Mouse (Mus musculus): ENCODE measurements at regions not wholly inside any gene's neighbourhood (a gene's known extent, or its start where the extent isn't known, plus 50 kb on each side); places are given as distances from the start of the nearest gene placed in this dataset.
A peak's percentile ranks its signal among the peaks of the same experiment; 100 is the strongest.

- DNase-seq, result no peak
Measured at GRCm38 (mm10) chr6:66012675-66013074, 60.3 kb downstream of the 4930544G11Rik start.

GRCm38 (mm10) chr6:66023531-66023930, 71.1 kb downstream of the 4930544G11Rik start:
- no peak for DNase-seq

DNA sequence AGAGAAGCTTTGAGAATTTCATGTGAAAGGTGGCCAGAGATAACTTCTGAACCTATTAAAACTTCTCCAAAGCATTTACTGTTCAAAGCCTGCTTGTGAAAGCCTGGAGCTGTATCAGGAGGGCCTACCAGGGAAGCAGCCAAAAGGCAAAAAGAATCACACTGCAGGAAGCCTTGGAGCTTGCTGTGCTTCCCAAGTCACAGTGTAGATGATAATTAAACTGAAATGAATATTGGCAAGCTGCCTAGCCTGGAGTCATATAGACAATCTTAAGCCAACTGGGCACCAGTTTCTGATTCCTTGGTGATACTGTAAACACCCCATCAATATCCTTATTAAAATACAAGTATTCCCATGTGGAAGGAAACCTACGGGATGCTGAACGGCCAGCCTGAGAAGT, 84.4 kb downstream of the 4930544G11Rik start:
- DNase-seq, result no peak

- no peak for DNase-seq
Measured at GRCm38 (mm10) chr6:66051852-66052251, 99.4 kb downstream of the 4930544G11Rik start.

GRCm38 (mm10) chr6:66052386-66052785, 100.0 kb downstream of the 4930544G11Rik start:
- DNase-seq, result no peak

DNA sequence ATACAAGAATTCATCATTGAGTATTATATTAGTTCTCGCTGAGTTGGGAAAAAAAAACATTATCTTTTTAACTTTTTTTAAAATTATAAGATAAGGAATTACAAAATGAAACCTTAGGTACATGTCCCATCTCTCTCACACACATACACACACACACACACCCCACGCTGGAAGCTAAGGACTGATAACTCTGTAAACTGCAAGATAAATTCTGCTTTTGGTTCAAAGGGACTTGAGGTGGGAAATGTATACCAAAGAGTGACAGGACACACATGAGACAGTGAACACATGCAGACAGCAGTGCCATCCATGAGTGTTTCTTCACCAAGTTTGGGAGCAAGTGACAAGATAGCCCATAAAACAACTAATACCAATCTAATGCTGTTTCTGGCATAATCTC, 100.8 kb downstream of the 4930544G11Rik start:
- DNase-seq, result no peak

DNA sequence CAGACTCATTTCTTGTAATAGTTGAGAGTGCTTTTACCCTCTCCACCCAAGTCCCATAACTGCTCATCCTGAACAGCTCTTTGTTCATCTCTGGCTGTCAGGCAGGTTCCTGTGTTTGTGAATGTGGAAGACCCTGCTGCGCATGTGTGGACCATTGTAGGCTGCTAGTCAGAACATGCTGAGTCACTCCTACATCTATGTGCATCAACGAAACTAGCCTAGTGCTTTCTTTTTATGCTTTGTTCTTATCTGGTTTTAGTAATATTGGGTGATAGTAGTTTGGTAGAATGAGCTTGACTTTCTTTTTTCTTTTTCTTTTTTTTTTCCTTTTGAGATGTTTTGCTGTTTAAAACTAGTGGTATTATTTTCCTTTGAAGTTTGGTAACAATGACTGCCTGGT, 116.5 kb downstream of the 4930544G11Rik start:
- no peak for DNase-seq

- no peak for DNase-seq
Measured at GRCm38 (mm10) chr6:66077445-66077844, 125.0 kb downstream of the 4930544G11Rik start.

- no peak for DNase-seq
Measured at GRCm38 (mm10) chr6:66078769-66079168, 126.4 kb downstream of the 4930544G11Rik start.

DNA sequence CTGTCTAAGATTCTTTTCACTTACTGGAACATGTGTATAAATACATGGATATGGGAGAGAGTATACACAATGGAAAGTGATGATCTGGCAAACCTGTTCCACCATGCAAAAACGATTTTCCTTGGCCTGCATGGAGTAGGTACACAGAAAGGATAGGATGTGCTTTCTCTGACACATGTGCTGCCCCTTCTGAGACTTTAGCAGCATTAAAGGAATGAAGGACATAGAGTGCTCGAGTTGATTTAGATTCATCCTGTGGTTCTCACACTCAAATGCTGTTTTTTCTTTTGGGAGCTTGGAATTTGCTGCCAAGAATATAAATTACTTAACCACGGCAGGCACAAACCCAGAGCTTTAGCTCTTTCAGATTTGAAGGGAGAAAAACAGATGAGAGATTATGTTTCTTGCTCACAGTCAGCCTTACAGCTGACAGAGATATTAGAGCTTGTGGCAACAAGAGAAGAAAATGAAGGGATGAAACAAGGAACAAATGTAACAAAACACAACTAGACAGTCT, 149.2 kb downstream of the 4930544G11Rik start:
- DNase-seq, result no peak

- no peak for DNase-seq
Measured at GRCm38 (mm10) chr6:66114366-66114765, 162.0 kb downstream of the 4930544G11Rik start.

- DNase-seq, result no peak
Measured at GRCm38 (mm10) chr6:66121479-66122183, 169.2 kb downstream of the 4930544G11Rik start.

GRCm38 (mm10) chr6:66124292-66124691, 171.9 kb downstream of the 4930544G11Rik start:
- no peak for DNase-seq

DNA sequence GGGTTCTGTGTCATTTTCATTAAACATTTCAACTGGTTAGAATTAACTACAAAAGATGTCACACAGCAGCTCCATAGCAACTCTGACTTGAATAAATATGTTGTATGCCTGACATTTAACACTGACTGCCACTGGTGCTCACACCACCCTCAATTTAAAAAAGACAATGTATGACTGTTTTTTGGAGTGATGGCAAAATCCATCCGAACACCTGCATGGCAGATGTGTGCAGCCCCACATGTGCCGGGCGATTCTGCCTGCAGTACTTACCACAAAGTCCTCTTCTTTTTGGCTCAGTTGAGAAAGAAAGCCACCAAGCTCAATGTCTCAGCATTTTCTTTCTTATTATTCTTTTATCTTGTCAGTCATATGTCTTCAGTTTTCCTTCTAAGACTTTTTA, 199.4 kb downstream of the 4930544G11Rik start:
- DNase-seq, result no peak

DNA sequence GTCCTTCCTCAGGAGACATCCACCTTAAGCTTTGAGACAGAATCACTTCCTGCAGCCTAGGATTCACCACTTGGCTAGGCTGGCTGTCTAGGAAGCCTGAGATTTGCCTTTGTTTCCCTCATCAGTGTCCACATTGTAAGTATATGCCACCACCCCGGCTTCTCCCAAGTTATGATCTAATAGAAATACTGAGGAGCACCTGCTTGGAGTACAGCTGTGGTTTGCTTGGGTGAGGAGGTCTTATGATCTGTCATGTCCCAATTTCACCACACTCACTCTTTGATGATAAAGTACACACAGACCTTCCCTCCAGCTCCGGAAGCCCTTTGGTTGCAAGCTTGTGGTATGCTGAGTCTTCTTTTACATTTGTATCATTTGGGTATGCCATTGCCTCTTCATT, 202.4 kb downstream of the 4930544G11Rik start:
- no peak for DNase-seq

DNA sequence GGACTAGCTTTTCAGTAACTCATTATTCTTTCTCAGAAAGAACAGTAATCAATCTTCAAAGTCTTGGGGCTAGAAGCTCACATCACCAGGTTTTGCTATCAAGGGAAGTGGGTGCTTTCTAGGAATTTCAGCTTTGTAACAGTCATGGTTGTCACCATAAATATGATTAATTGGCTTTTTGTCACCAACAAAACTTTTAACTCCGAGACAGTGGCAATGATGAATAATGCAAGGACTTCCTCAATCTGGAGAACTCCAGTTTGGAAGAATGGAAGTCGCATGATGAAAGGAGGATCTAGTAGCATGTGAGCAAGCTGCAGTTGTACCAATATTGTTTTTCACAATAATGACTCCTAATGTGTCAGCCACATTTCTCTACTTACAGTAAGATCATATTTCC, 208.4 kb downstream of the 4930544G11Rik start:
- no peak for DNase-seq

- DNase-seq, result no peak
Measured at GRCm38 (mm10) chr6:66168913-66169312, 216.5 kb downstream of the 4930544G11Rik start.

DNA sequence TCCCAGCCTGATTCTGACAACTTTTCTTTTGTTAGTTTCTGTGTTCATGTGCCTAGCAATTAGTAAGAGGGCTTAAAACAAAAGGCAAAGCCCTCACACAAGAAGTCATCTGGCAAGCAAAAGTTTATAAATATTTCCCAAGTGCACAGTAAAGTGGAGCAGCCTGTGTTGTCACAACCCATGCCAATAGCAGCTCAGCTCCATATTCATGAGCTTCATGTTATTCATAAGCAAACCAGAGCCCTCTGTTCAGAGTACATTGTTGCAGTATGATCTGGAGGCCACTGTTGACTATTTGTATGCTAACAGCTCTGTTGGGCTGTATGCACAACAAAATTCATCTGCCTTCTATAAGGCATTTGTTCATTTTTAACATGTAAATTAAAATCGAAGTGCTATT, 245.6 kb downstream of the 4930544G11Rik start:
- DNase-seq, result no peak

DNA sequence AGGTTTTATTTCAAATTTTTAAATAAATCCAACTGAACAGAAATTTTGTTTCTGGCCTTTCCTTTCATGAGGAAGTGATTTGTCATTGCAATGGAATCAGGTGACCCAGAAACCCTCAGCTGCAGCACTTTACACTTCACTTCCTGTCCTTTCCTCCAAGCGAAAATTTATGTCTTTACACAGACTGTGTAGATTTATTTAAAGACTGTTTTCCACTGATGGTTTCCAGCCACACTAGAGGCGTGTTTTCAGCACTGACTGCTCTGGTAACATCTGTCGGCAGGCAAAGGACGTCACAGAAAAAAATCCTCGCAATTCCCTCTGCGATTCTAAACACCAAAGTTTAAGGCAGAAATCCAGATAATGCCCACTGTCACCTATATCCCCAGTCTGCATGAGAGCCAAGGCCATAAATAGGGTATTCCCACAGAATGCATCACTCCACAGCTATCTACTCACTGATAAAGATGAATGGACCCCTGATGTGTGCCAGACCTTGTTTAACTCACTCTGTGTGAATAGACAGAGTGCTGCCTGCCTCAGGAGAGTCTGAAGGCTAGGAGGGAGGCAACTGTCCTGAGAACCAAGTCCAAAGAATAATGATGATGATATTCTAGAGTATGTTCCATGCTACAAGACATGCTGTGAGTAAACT, 247.9 kb downstream of the 4930544G11Rik start:
- DNase-seq, result peak; percentile 20

GRCm38 (mm10) chr6:66206197-66206925, 254.0 kb downstream of the 4930544G11Rik start:
- peak; percentile 4 for DNase-seq

DNA sequence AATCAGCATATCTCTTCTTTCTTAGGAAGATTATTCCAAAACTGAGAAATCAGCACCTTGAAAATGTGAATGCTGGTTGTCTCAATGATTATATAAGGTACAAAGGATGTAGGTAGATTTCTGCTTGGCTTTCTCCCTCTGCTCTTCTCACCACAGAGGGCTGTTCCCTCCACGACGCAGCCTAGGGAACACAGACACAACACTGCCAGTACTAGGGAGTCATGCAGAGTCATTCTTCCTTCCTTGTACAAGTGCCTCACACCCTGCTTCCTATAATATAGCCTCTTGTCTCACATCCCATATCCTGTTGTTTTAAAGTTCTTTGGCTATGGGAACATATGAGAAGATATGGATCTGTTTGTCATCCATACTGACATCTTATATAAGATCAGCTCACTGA, 265.1 kb downstream of the 4930544G11Rik start:
- no peak for DNase-seq

GRCm38 (mm10) chr6:66224164-66224903, 271.9 kb downstream of the 4930544G11Rik start:
- no peak for DNase-seq

- DNase-seq, result no peak
Measured at GRCm38 (mm10) chr6:66236368-66236767, 284.0 kb downstream of the 4930544G11Rik start.
